Mouse (Mus musculus): ENCODE data around the gene Elavl3.

GRCm38 (mm10) chr9:22085022-22085834 is 33.4 kb upstream of the Elavl3 start, which contains the start of gene Ecsit:
- peak; percentile 78; the same call in 1 of the 2 replicates for TF ChIP-seq POLR2A (IDR thresholded peaks at IDR 0.05; ENCODE audit: borderline replicate concordance, insufficient read depth, low read length)
- TF ChIP-seq CTCF (IDR thresholded peaks at IDR 0.05; ENCODE audit: borderline replicate concordance, insufficient read depth, low read depth, low read length) = no peak
